Mouse (Mus musculus) stomach, embryonic 16.5 days (tissue): ENCODE measurements around the gene Ccr4. TPM values are rescaled to one million over a fixed set of nuclear protein-coding genes. Genes with fewer than 3 reads are reported as not detected.

Source experiments
- ATAC-seq: fragments of 200-750 bp; cut with Nextera tagmentation; 2 replicates; pipeline ENCODE4 v1.8.0; 2017; ENCODE audit warnings: moderate number of reproducible peaks, moderate TSS enrichment; ENCODE audit not compliant: insufficient read depth, low FRiP score
- H3K27ac ChIP-seq: fragments of 300-500 bp; sonication (generic); 2 replicates; pipeline ENCODE4 v1.5.1; 2014; ENCODE audit warnings: low read length
- H3K27me3 ChIP-seq: fragments of 300-500 bp; sonication (generic); 2 replicates; pipeline ENCODE4 v1.6.1; 2014; ENCODE audit warnings: low read length, control low read depth, mixed read lengths; ENCODE audit not compliant: control insufficient read depth, insufficient read depth
- H3K36me3 ChIP-seq: fragments of 300-500 bp; sonication (generic); 2 replicates; pipeline ENCODE4 v1.6.1; 2014; ENCODE audit warnings: low read length; ENCODE audit not compliant: control insufficient read depth, insufficient read depth
- H3K4me1 ChIP-seq: fragments of 300-500 bp; sonication (generic); 2 replicates; pipeline ENCODE4 v1.6.1; 2014; ENCODE audit warnings: low read length, control low read depth, mixed read lengths; ENCODE audit not compliant: control insufficient read depth, insufficient read depth
- H3K4me2 ChIP-seq: fragments of 300-500 bp; sonication (generic); 2 replicates; pipeline ENCODE4 v1.6.1; 2014; ENCODE audit warnings: low read depth, low read length, mixed read lengths
- H3K4me3 ChIP-seq: fragments of 300-500 bp; sonication (generic); replicated peaks from 2 replicates; pipeline ENCODE4 v1.5.1; 2014; ENCODE audit warnings: mild to moderate bottlenecking, low read length
- H3K9ac ChIP-seq: fragments of 300-500 bp; sonication (generic); 2 replicates; pipeline ENCODE4 v1.6.1; 2014; ENCODE audit warnings: low read length
- H3K9me3 ChIP-seq: fragments of 300-500 bp; sonication (generic); replicated peaks from 2 replicates; pipeline ENCODE4 v1.6.1; 2016; ENCODE audit warnings: low read length, control low read depth; ENCODE audit not compliant: control insufficient read depth
- WGBS: fragments of 180-500 bp; shearing (Covaris S2); extraction: QIAGEN DNeasy Blood & Tissue Kit; methylation state at CpG from one replicate; pipeline ENCODE4 v1.1.7; 2014; 5-methylcytosine and 5-hydroxymethylcytosine counted together
- polyA plus RNA-seq: library from polyadenylated mRNA; unstranded; fragments of >200 nt; fragmentation: Nextera tagmentation; extraction: Ambion mirVana; gene quantifications from 2 replicates; pipeline ENCODE4 v1.2.1, GENCODE M21; 2015

Ccr4 gene
- 0.04 TPM in 1 of 2 replicates, not detected in the other for polyA plus RNA-seq

- Histone ChIP-seq H3K27me3 (peaks cover 2% of the 10 kb centered on the region; the same call in 1 of the 2 replicates), H3K36me3 (no peaks in the 10 kb centered on the region), H3K9ac (no peak within 1 kb of the TSS), H3K4me2 (no peak within 1 kb of the TSS), H3K9me3 (no peaks in the 10 kb centered on the region), H3K4me1 (no peaks in the 10 kb centered on the region), H3K27ac (no peak within 1 kb of the TSS), H3K4me3 (no peak within 1 kb of the TSS)
- no peak for ATAC-seq
- 82% methylated on average over 9 of the region's 9 CpGs for WGBS
Observed at GRCm38 (mm10) chr9:114504816-114505215, at the start of gene Ccr4. TSS of gene Ccr4 (minus strand) at chr9:114504916.

- H3K4me1 ChIP-seq, result 0 out of 2 replicates have a peak, but pooled peaks cover 4% of the 10 kb centered on the region
- H3K9me3 ChIP-seq, result no peaks in the 10 kb centered on the region
- H3K36me3 ChIP-seq, result no peaks in the 10 kb centered on the region
- no peaks in the 10 kb centered on the region for H3K27me3 ChIP-seq
- ATAC-seq, result no peak
- H3K27ac ChIP-seq, result peak overlapping the region; percentile 47
- no peak overlapping the region for H3K4me2 ChIP-seq
- H3K9ac ChIP-seq, result no peak overlapping the region
- H3K4me3 ChIP-seq, result no peak overlapping the region
Observed at GRCm38 (mm10) chr9:114553828-114554227, 49.1 kb upstream of the Ccr4 start.

- WGBS, result 32% methylated on average over 6 of the region's 6 CpGs
- no peak for ATAC-seq
- Histone ChIP-seq H3K4me2 (no peak overlapping the region), H3K9me3 (no peaks in the 10 kb centered on the region), H3K9ac (no peak overlapping the region), H3K36me3 (no peaks in the 10 kb centered on the region), H3K4me3 (no peak overlapping the region), H3K27ac (peak overlapping the region; percentile 3; the same call in 1 of the 2 replicates), H3K27me3 (no peaks in the 10 kb centered on the region), H3K4me1 (peaks cover 8% of the 10 kb centered on the region)
Observed at GRCm38 (mm10) chr9:114550033-114550432, 45.3 kb upstream of the Ccr4 start.

- Histone ChIP-seq H3K9me3 (no peaks in the 10 kb centered on the region), H3K4me3 (no peak overlapping the region), H3K36me3 (no peaks in the 10 kb centered on the region), H3K4me1 (peaks cover 12% of the 10 kb centered on the region), H3K4me2 (no peak overlapping the region), H3K9ac (no peak overlapping the region), H3K27ac (peak overlapping the region; percentile 29; the same call in 1 of the 2 replicates), H3K27me3 (no peaks in the 10 kb centered on the region)
- 57% methylated on average over 5 of the region's 5 CpGs for WGBS
- ATAC-seq, result no peak
Observed at GRCm38 (mm10) chr9:114549117-114549516, 44.4 kb upstream of the Ccr4 start.

GRCm38 (mm10) chr9:114548496-114548895, 43.8 kb upstream of the Ccr4 start:
- WGBS, result 46% methylated on average over 4 of the region's 4 CpGs
- ATAC-seq, result no peak
- Histone ChIP-seq H3K9ac (0 out of 2 replicates have a peak overlapping the region, but pooled peaks have one; percentile 40), H3K36me3 (no peaks in the 10 kb centered on the region), H3K4me1 (peaks cover 9% of the 10 kb centered on the region), H3K27ac (peak overlapping the region; percentile 91), H3K27me3 (no peaks in the 10 kb centered on the region), H3K9me3 (no peaks in the 10 kb centered on the region), H3K4me3 (no peak overlapping the region), H3K4me2 (0 out of 2 replicates have a peak overlapping the region, but pooled peaks have one; percentile 6)

GRCm38 (mm10) chr9:114547643-114548077, 42.9 kb upstream of the Ccr4 start:
- ATAC-seq, result peak; percentile 81
- H3K4me1 ChIP-seq, result peaks cover 9% of the 10 kb centered on the region
- no peak overlapping the region for H3K4me3 ChIP-seq
- H3K27me3 ChIP-seq, result no peaks in the 10 kb centered on the region
- WGBS, result 54% methylated on average over 6 of the region's 6 CpGs
- peak overlapping the region; percentile 91 for H3K27ac ChIP-seq
- H3K9ac ChIP-seq, result 0 out of 2 replicates have a peak overlapping the region, but pooled peaks have one; percentile 22
- H3K4me2 ChIP-seq, result peak overlapping the region; percentile 31
- H3K36me3 ChIP-seq, result no peaks in the 10 kb centered on the region
- H3K9me3 ChIP-seq, result no peaks in the 10 kb centered on the region

- no peak for ATAC-seq
- Histone ChIP-seq H3K4me3 (no peak overlapping the region), H3K27ac (peak overlapping the region; percentile 91), H3K4me2 (no peak overlapping the region), H3K4me1 (peaks cover 9% of the 10 kb centered on the region), H3K9me3 (no peaks in the 10 kb centered on the region), H3K9ac (no peak overlapping the region), H3K27me3 (no peaks in the 10 kb centered on the region), H3K36me3 (no peaks in the 10 kb centered on the region)
- 49% methylated on average over 12 of the region's 12 CpGs for WGBS
Observed at GRCm38 (mm10) chr9:114546765-114547164, 42.0 kb upstream of the Ccr4 start.

- Histone ChIP-seq H3K4me1 (peaks cover 9% of the 10 kb centered on the region), H3K4me3 (no peak overlapping the region), H3K36me3 (no peaks in the 10 kb centered on the region), H3K9ac (no peak overlapping the region), H3K9me3 (no peaks in the 10 kb centered on the region), H3K27ac (peak overlapping the region; percentile 91), H3K4me2 (peak overlapping the region; percentile 20; the same call in 1 of the 2 replicates), H3K27me3 (no peaks in the 10 kb centered on the region)
- no peak for ATAC-seq
- WGBS, result 30% methylated on average over 9 of the region's 9 CpGs
Observed at GRCm38 (mm10) chr9:114544754-114545393, 40.2 kb upstream of the Ccr4 start.

- Histone ChIP-seq H3K27me3 (no peaks in the 10 kb centered on the region), H3K4me2 (peak overlapping the region; percentile 20; the same call in 1 of the 2 replicates), H3K9ac (no peak overlapping the region), H3K27ac (no peak overlapping the region), H3K9me3 (no peaks in the 10 kb centered on the region), H3K4me3 (no peak overlapping the region), H3K36me3 (no peaks in the 10 kb centered on the region), H3K4me1 (peaks cover 9% of the 10 kb centered on the region)
- WGBS, result 54% methylated on average over 17 of the region's 17 CpGs
- ATAC-seq, result no peak
Observed at GRCm38 (mm10) chr9:114543882-114544753, 39.4 kb upstream of the Ccr4 start.
